Mouse (Mus musculus) heart, embryonic 12.5 days (tissue): Measurements from ENCODE around the gene Oscar. TPM values are rescaled to one million over a fixed set of nuclear protein-coding genes. Genes with fewer than 3 reads are reported as not detected.
A peak's percentile ranks its signal among the peaks of the same experiment; 100 is the strongest.
"Not testable (repeated sequence)": the region's sequence is repeated elsewhere in the genome, so short reads cannot be mapped to it uniquely, and the experiment has no call there.

Source experiments
- ATAC-seq: fragments of 200-750 bp; cut with Nextera tagmentation; 2 replicates; pipeline ENCODE4 v1.8.0; 2017; ENCODE audit warnings: moderate TSS enrichment, moderate library complexity; ENCODE audit not compliant: insufficient number of reproducible peaks, low FRiP score
- H3K27ac ChIP-seq: fragments of 300-500 bp; sonication (generic); 2 replicates; pipeline ENCODE4 v1.5.1; 2016; ENCODE audit warnings: mild to moderate bottlenecking, moderate library complexity; ENCODE audit not compliant: poor library complexity, severe bottlenecking
- H3K27me3 ChIP-seq: fragments of 300-500 bp; sonication (generic); replicated peaks from 2 replicates; pipeline ENCODE4 v1.6.1; 2016; ENCODE audit warnings: mild to moderate bottlenecking, moderate library complexity
- H3K36me3 ChIP-seq: fragments of 300-500 bp; sonication (generic); 2 replicates; pipeline ENCODE4 v1.6.1; 2016; ENCODE audit warnings: mild to moderate bottlenecking, moderate library complexity
- H3K4me1 ChIP-seq: fragments of 300-500 bp; sonication (generic); replicated peaks from 2 replicates; pipeline ENCODE4 v1.6.1; 2016; ENCODE audit warnings: mild to moderate bottlenecking
- H3K4me2 ChIP-seq: fragments of 300-500 bp; sonication (generic); 2 replicates; pipeline ENCODE4 v1.6.1; 2016; ENCODE audit warnings: mild to moderate bottlenecking, moderate library complexity
- H3K4me3 ChIP-seq: fragments of 300-500 bp; sonication (generic); 2 replicates; pipeline ENCODE4 v1.5.1; 2016; ENCODE audit warnings: mild to moderate bottlenecking
- H3K9ac ChIP-seq: fragments of 300-500 bp; sonication (generic); 2 replicates; pipeline ENCODE4 v1.6.1; 2016; ENCODE audit warnings: mild to moderate bottlenecking, moderate library complexity
- H3K9me3 ChIP-seq: fragments of 300-500 bp; sonication (generic); replicated peaks from 2 replicates; pipeline ENCODE4 v1.6.1; 2016; ENCODE audit warnings: mild to moderate bottlenecking, moderate library complexity
- WGBS: fragments of 180-500 bp; shearing (Covaris S2); methylation state at CpG from one replicate; pipeline ENCODE4 v1.1.7; 2016; 5-methylcytosine and 5-hydroxymethylcytosine counted together
- polyA plus RNA-seq: library from polyadenylated mRNA; unstranded; fragments of >200 nt; fragmentation: Nextera tagmentation; extraction: Ambion mirVana; gene quantifications from 2 replicates; pipeline ENCODE4 v1.2.1, GENCODE M21; 2016

The Oscar gene
- polyA plus RNA-seq, 1 experiment from 2014 or later = 0.09 TPM

GRCm38 (mm10) chr7:3586255-3586654 is 29.7 kb downstream of the Oscar start:
- Histone ChIP-seq H3K27me3 (no peaks in the 10 kb centered on the region), H3K4me1 (no peaks in the 10 kb centered on the region), H3K27ac (no peak overlapping the region), H3K9me3 (peaks cover 6% of the 10 kb centered on the region; the same call in 1 of the 2 replicates), H3K36me3 (no peaks in the 10 kb centered on the region), H3K4me2 (0 out of 2 replicates have a peak overlapping the region, but pooled peaks have one; percentile 9), H3K4me3 (no peak overlapping the region), H3K9ac (no peak overlapping the region)
- no peak for ATAC-seq
- 5% methylated on average over 5 of the region's 5 CpGs for WGBS

GRCm38 (mm10) chr7:3585763-3586162 is 30.2 kb downstream of the Oscar start:
- 0 out of 2 replicates have a peak overlapping the region, but pooled peaks have one; percentile 9 for H3K4me2 ChIP-seq
- peaks cover 8% of the 10 kb centered on the region; the same call in 1 of the 2 replicates for H3K9me3 ChIP-seq
- no peaks in the 10 kb centered on the region for H3K27me3 ChIP-seq
- no peak overlapping the region for H3K27ac ChIP-seq
- no peaks in the 10 kb centered on the region for H3K36me3 ChIP-seq
- ATAC-seq = no peak
- H3K4me3 ChIP-seq = no peak overlapping the region
- H3K4me1 ChIP-seq = no peaks in the 10 kb centered on the region
- H3K9ac ChIP-seq = no peak overlapping the region
- 1% methylated on average over 6 of the region's 6 CpGs for WGBS

- H3K9me3 ChIP-seq = peaks cover 8% of the 10 kb centered on the region
- WGBS = 64% methylated on average over 2 of the region's 2 CpGs
- ATAC-seq = no peak
- H3K4me3 ChIP-seq = no peak overlapping the region
- H3K9ac ChIP-seq = no peak overlapping the region
- no peaks in the 10 kb centered on the region for H3K27me3 ChIP-seq
- H3K4me1 ChIP-seq = no peaks in the 10 kb centered on the region
- no peak overlapping the region for H3K4me2 ChIP-seq
- no peak overlapping the region for H3K27ac ChIP-seq
- no peaks in the 10 kb centered on the region for H3K36me3 ChIP-seq
Observed at GRCm38 (mm10) chr7:3580029-3580428, 35.9 kb downstream of the Oscar start.

- no peak for ATAC-seq
- WGBS = 61% methylated on average over 6 of the region's 6 CpGs
Observed at GRCm38 (mm10) chr7:3578952-3579546, 36.9 kb downstream of the Oscar start.

GRCm38 (mm10) chr7:3578196-3578595 is 37.8 kb downstream of the Oscar start:
- no peak for ATAC-seq
- Histone ChIP-seq H3K9me3 (peaks cover 8% of the 10 kb centered on the region), H3K9ac (no peak overlapping the region), H3K4me3 (no peak overlapping the region), H3K36me3 (no peaks in the 10 kb centered on the region), H3K4me2 (no peak overlapping the region), H3K27me3 (no peaks in the 10 kb centered on the region), H3K27ac (no peak overlapping the region), H3K4me1 (no peaks in the 10 kb centered on the region)
- WGBS = 68% methylated on average over 2 of the region's 2 CpGs

More at GRCm38 (mm10) chr7:3578952-3579546, 36.9 kb downstream of the Oscar start:
- H3K9ac ChIP-seq = no peak overlapping the region
- no peak overlapping the region for H3K4me3 ChIP-seq
- H3K9me3 ChIP-seq = peaks cover 8% of the 10 kb centered on the region
- H3K27ac ChIP-seq = no peak overlapping the region
- no peak overlapping the region for H3K4me2 ChIP-seq
- no peaks in the 10 kb centered on the region for H3K4me1 ChIP-seq
- H3K27me3 ChIP-seq = no peaks in the 10 kb centered on the region
- no peaks in the 10 kb centered on the region for H3K36me3 ChIP-seq

GRCm38 (mm10) chr7:3576354-3577124 is 39.4 kb downstream of the Oscar start:
- H3K27ac ChIP-seq = no peak overlapping the region
- H3K36me3 ChIP-seq = no peaks in the 10 kb centered on the region
- H3K4me2 ChIP-seq = no peak overlapping the region
- WGBS = 67% methylated on average over 5 of the region's 5 CpGs
- no peak overlapping the region for H3K4me3 ChIP-seq
- H3K27me3 ChIP-seq = no peaks in the 10 kb centered on the region
- H3K4me1 ChIP-seq = no peaks in the 10 kb centered on the region
- no peak for ATAC-seq
- H3K9ac ChIP-seq = no peak overlapping the region
- H3K9me3 ChIP-seq = peaks cover 5% of the 10 kb centered on the region

- Histone ChIP-seq H3K9ac (no peak overlapping the region), H3K4me1 (no peaks in the 10 kb centered on the region), H3K4me3 (no peak overlapping the region), H3K27ac (no peak overlapping the region), H3K27me3 (no peaks in the 10 kb centered on the region), H3K9me3 (no peaks in the 10 kb centered on the region; the same call in 1 of the 2 replicates), H3K4me2 (no peak overlapping the region), H3K36me3 (no peaks in the 10 kb centered on the region)
- ATAC-seq = no peak
- 41% methylated on average over 5 of the region's 5 CpGs for WGBS
Observed at GRCm38 (mm10) chr7:3574216-3574615, 41.7 kb downstream of the Oscar start.

GRCm38 (mm10) chr7:3571847-3572246 is 44.1 kb downstream of the Oscar start:
- Histone ChIP-seq H3K9ac (no peak overlapping the region), H3K9me3 (no peaks in the 10 kb centered on the region), H3K27me3 (no peaks in the 10 kb centered on the region), H3K36me3 (no peaks in the 10 kb centered on the region), H3K4me2 (no peak overlapping the region), H3K4me1 (no peaks in the 10 kb centered on the region), H3K4me3 (no peak overlapping the region), H3K27ac (no peak overlapping the region)
- WGBS = 83% methylated on average over 1 of the region's 1 CpGs
- ATAC-seq = no peak

GRCm38 (mm10) chr7:3570580-3570979 is 45.4 kb downstream of the Oscar start:
- not testable (repeated sequence) for H3K9ac ChIP-seq, H3K4me2 ChIP-seq, H3K36me3 ChIP-seq, H3K4me3 ChIP-seq, H3K4me1 ChIP-seq, ATAC-seq, H3K27me3 ChIP-seq, H3K9me3 ChIP-seq, H3K27ac ChIP-seq
- 87% methylated on average over 3 of the region's 3 CpGs for WGBS

- no peak for ATAC-seq
- WGBS = 56% methylated on average over 6 of the region's 6 CpGs
- Histone ChIP-seq H3K4me3 (no peak overlapping the region), H3K4me1 (no peaks in the 10 kb centered on the region), H3K27me3 (no peaks in the 10 kb centered on the region), H3K27ac (no peak overlapping the region), H3K9ac (no peak overlapping the region), H3K4me2 (no peak overlapping the region), H3K36me3 (no peaks in the 10 kb centered on the region), H3K9me3 (no peaks in the 10 kb centered on the region)
Observed at GRCm38 (mm10) chr7:3569725-3570124, 46.2 kb downstream of the Oscar start.

GRCm38 (mm10) chr7:3567336-3567735 is 48.6 kb downstream of the Oscar start:
- H3K4me3 ChIP-seq = no peak overlapping the region
- H3K27me3 ChIP-seq = no peaks in the 10 kb centered on the region
- ATAC-seq = no peak
- H3K9ac ChIP-seq = no peak overlapping the region
- no peaks in the 10 kb centered on the region for H3K9me3 ChIP-seq
- no peak overlapping the region for H3K27ac ChIP-seq
- no peak overlapping the region for H3K4me2 ChIP-seq
- WGBS = 25% methylated on average over 2 of the region's 2 CpGs
- no peaks in the 10 kb centered on the region for H3K4me1 ChIP-seq
- no peaks in the 10 kb centered on the region for H3K36me3 ChIP-seq
